Mouse (Mus musculus) midbrain, embryonic 11.5 days (tissue): ENCODE results near the gene Tmpo. TPM values are rescaled to one million over a fixed set of nuclear protein-coding genes. Genes with fewer than 3 reads are reported as not detected.
"Not testable (repeated sequence)": the region's sequence is repeated elsewhere in the genome, so short reads cannot be mapped to it uniquely, and the experiment has no call there.

ENCODE experiments used
- ATAC-seq: fragments of 200-750 bp; cut with Nextera tagmentation; 2 replicates; pipeline ENCODE4 v1.8.0; 2017; ENCODE audit warnings: moderate TSS enrichment, moderate library complexity; ENCODE audit not compliant: low FRiP score
- DNase-seq: peaks from one replicate; pipeline ENCODE4 v3.0.0; 2015; ENCODE audit warnings: low spot score; ENCODE audit errors: missing footprints
- H3K27ac ChIP-seq: fragments of 300-500 bp; sonication (generic); 2 replicates; pipeline ENCODE4 v1.5.1; 2014; ENCODE audit warnings: low read depth, low read length
- H3K27me3 ChIP-seq: fragments of 300-500 bp; sonication (generic); 2 replicates; pipeline ENCODE4 v1.6.1; 2014; ENCODE audit warnings: mild to moderate bottlenecking, low read length, moderate library complexity, mixed read lengths; ENCODE audit not compliant: control insufficient read depth, insufficient read depth
- H3K36me3 ChIP-seq: fragments of 300-500 bp; sonication (generic); 2 replicates; pipeline ENCODE4 v1.6.1; 2014; ENCODE audit warnings: mild to moderate bottlenecking, low read length, moderate library complexity, mixed read lengths; ENCODE audit not compliant: control insufficient read depth, insufficient read depth
- H3K4me1 ChIP-seq: fragments of 300-500 bp; sonication (generic); 2 replicates; pipeline ENCODE4 v1.6.1; 2014; ENCODE audit warnings: low read length; ENCODE audit not compliant: control insufficient read depth, insufficient read depth
- H3K4me2 ChIP-seq: fragments of 300-500 bp; sonication (generic); 2 replicates; pipeline ENCODE4 v1.6.1; 2014; ENCODE audit warnings: mild to moderate bottlenecking, moderate library complexity
- H3K4me3 ChIP-seq: fragments of 300-500 bp; sonication (generic); 2 replicates; pipeline ENCODE4 v1.5.1; 2014; ENCODE audit warnings: low read depth, low read length
- H3K9ac ChIP-seq: fragments of 300-500 bp; sonication (generic); 2 replicates; pipeline ENCODE4 v1.6.1; 2014; ENCODE audit warnings: low read length
- H3K9me3 ChIP-seq: fragments of 300-500 bp; sonication (generic); 2 replicates; pipeline ENCODE4 v1.6.1; 2016; ENCODE audit warnings: low read length; ENCODE audit not compliant: control insufficient read depth
- WGBS: fragments of 180-500 bp; shearing (Covaris S2); extraction: QIAGEN DNeasy Blood & Tissue Kit; methylation state at CpG from one replicate; pipeline ENCODE4 v1.1.7; 2014; 5-methylcytosine and 5-hydroxymethylcytosine counted together
- polyA plus RNA-seq: library from polyadenylated mRNA; unstranded; fragments of >200 nt; fragmentation: Nextera tagmentation; extraction: Ambion mirVana; gene quantifications from 2 replicates; pipeline ENCODE4 v1.2.1, GENCODE M21; 2014

Tmpo gene
- polyA plus RNA-seq, 1 experiment from 2014 or later = 339 TPM

- H3K9ac ChIP-seq = no peak overlapping the region
- DNase-seq (peak; percentile 84), ATAC-seq (0 out of 2 replicates have a peak, but pooled peaks have one; percentile 26)
- H3K27me3 ChIP-seq = no peaks in the 10 kb centered on the region
- H3K27ac ChIP-seq = no peak overlapping the region
- H3K9me3 ChIP-seq = no peaks in the 10 kb centered on the region
- H3K4me2 ChIP-seq = no peak overlapping the region
- 83% methylated on average over 5 of the region's 5 CpGs for WGBS
- peaks cover 5% of the 10 kb centered on the region for H3K4me1 ChIP-seq
- no peaks in the 10 kb centered on the region for H3K36me3 ChIP-seq
- no peak overlapping the region for H3K4me3 ChIP-seq
These were observed 7.7 kb upstream of the Tmpo start for GRCm38 (mm10) chr10:91188684-91189287.

- peak overlapping the region; percentile 76 for H3K9ac ChIP-seq
- peaks cover 11% of the 10 kb centered on the region for H3K4me1 ChIP-seq
- H3K4me3 ChIP-seq = peak overlapping the region; percentile 20; the same call in 1 of the 2 replicates
- under 1% methylated on average over 15 of the region's 15 CpGs for WGBS
- DNase-seq (peak; percentile 99), ATAC-seq (peak; percentile 74; the same call in 1 of the 2 replicates)
- H3K27ac ChIP-seq = peak overlapping the region; percentile 90
- H3K9me3 ChIP-seq = no peaks in the 10 kb centered on the region
- no peaks in the 10 kb centered on the region for H3K27me3 ChIP-seq
- peak overlapping the region; percentile 31 for H3K4me2 ChIP-seq
- H3K36me3 ChIP-seq = no peaks in the 10 kb centered on the region
These were observed 6.8 kb upstream of the Tmpo start for GRCm38 (mm10) chr10:91187872-91188271.

GRCm38 (mm10) chr10:91187349-91187748 is 6.2 kb upstream of the Tmpo start:
- ATAC-seq = peak; percentile 34; the same call in 1 of the 2 replicates
- H3K9me3 ChIP-seq = no peaks in the 10 kb centered on the region

GRCm38 (mm10) chr10:91185721-91186120 is 4.6 kb upstream of the Tmpo start:
- WGBS = 88% methylated on average over 2 of the region's 2 CpGs
- Histone ChIP-seq H3K4me2 (no peak overlapping the region), H3K36me3 (no peaks in the 10 kb centered on the region), H3K9me3 (no peaks in the 10 kb centered on the region), H3K4me3 (no peak overlapping the region), H3K9ac (no peak overlapping the region), H3K27me3 (no peaks in the 10 kb centered on the region), H3K4me1 (peaks cover 13% of the 10 kb centered on the region), H3K27ac (no peak overlapping the region)
- DNase-seq = peak; percentile 39
- ATAC-seq = no peak

More at GRCm38 (mm10) chr10:91187349-91187748, 6.2 kb upstream of the Tmpo start:
- H3K9ac ChIP-seq = peak overlapping the region; percentile 76
- no peaks in the 10 kb centered on the region for H3K27me3 ChIP-seq
- peak; percentile 96 for DNase-seq
- peak overlapping the region; percentile 90 for H3K27ac ChIP-seq
- peak overlapping the region; percentile 20; the same call in 1 of the 2 replicates for H3K4me3 ChIP-seq
- 11% methylated on average over 10 of the region's 10 CpGs for WGBS
- peaks cover 11% of the 10 kb centered on the region for H3K4me1 ChIP-seq
- H3K36me3 ChIP-seq = no peaks in the 10 kb centered on the region
- H3K4me2 ChIP-seq = peak overlapping the region; percentile 31

GRCm38 (mm10) chr10:91184893-91185292 is 3.8 kb upstream of the Tmpo start:
- ATAC-seq, H3K27me3 ChIP-seq, H3K9me3 ChIP-seq, H3K36me3 ChIP-seq, H3K9ac ChIP-seq, H3K4me2 ChIP-seq, H3K27ac ChIP-seq, DNase-seq, H3K4me3 ChIP-seq: not testable (repeated sequence)
- 65% methylated on average over 5 of the region's 5 CpGs for WGBS
- peaks cover 17% of the 10 kb centered on the region for H3K4me1 ChIP-seq

- peaks cover 17% of the 10 kb centered on the region for H3K4me1 ChIP-seq
- H3K27me3 ChIP-seq = no peaks in the 10 kb centered on the region
- ATAC-seq = no peak
- H3K4me3 ChIP-seq = no peak overlapping the region; the same call in 1 of the 2 replicates
- WGBS = 53% methylated on average over 3 of the region's 3 CpGs
- peak overlapping the region; percentile 17; the same call in 1 of the 2 replicates for H3K9ac ChIP-seq
- no peaks in the 10 kb centered on the region for H3K9me3 ChIP-seq
- no peak overlapping the region; the same call in 1 of the 2 replicates for H3K27ac ChIP-seq
- peak overlapping the region; percentile 1; the same call in 1 of the 2 replicates for H3K4me2 ChIP-seq
- no peaks in the 10 kb centered on the region for H3K36me3 ChIP-seq
- DNase-seq = peak; percentile 88
These were observed 2.2 kb upstream of the Tmpo start for GRCm38 (mm10) chr10:91183316-91183715.

- Histone ChIP-seq H3K27me3 (no peaks in the 10 kb centered on the region), H3K4me1 (peaks cover 16% of the 10 kb centered on the region), H3K4me3 (peak overlapping the region; percentile 41), H3K27ac (peak overlapping the region; percentile 93), H3K9me3 (no peaks in the 10 kb centered on the region), H3K4me2 (peak overlapping the region; percentile 51), H3K36me3 (no peaks in the 10 kb centered on the region), H3K9ac (peak overlapping the region; percentile 67)
- DNase-seq (peak; percentile 93), ATAC-seq (peak; percentile 36)
- 2% methylated on average over 16 of the region's 16 CpGs for whole genome bisulfite sequencing
These were observed 1.3 kb upstream of the Tmpo start for GRCm38 (mm10) chr10:91182291-91182990.

GRCm38 (mm10) chr10:91181461-91182288 is 560 bp upstream of the Tmpo start:
- ATAC-seq = peak; percentile 93
- Histone ChIP-seq H3K9me3 (no peaks in the 10 kb centered on the region), H3K4me1 (peaks cover 12% of the 10 kb centered on the region), H3K4me3 (peak overlapping the region; percentile 41), H3K9ac (peak overlapping the region; percentile 67), H3K27me3 (no peaks in the 10 kb centered on the region), H3K36me3 (no peaks in the 10 kb centered on the region), H3K27ac (peak overlapping the region; percentile 93), H3K4me2 (peak overlapping the region; percentile 51)
- under 1% methylated on average over 69 of the region's 69 CpGs for WGBS
- peak; percentile 100 for DNase-seq
